Mouse (Mus musculus): ENCODE measurements around the gene Arf3. TPM values are rescaled to one million over a fixed set of nuclear protein-coding genes. Genes with fewer than 3 reads are reported as not detected.

Gene Arf3
- total RNA-seq, 2 experiments from 2014 or later: 8.1 to 9.0 TPM

GRCm38 (mm10) chr15:98791221-98791620, 28.2 kb upstream of the Arf3 start:
- DNase-seq (ENCODE audit: low spot score): no peak

GRCm38 (mm10) chr15:98790761-98791160, 27.7 kb upstream of the Arf3 start:
- DNase-seq (ENCODE audit: low spot score): no peak

- DNase-seq (ENCODE audit: low spot score): no peak
These were observed 26.9 kb upstream of the Arf3 start, which contains the start of gene Wnt1 for GRCm38 (mm10) chr15:98789661-98790535. TSS of gene Wnt1 (plus strand) at chr15:98789857.

DNA sequence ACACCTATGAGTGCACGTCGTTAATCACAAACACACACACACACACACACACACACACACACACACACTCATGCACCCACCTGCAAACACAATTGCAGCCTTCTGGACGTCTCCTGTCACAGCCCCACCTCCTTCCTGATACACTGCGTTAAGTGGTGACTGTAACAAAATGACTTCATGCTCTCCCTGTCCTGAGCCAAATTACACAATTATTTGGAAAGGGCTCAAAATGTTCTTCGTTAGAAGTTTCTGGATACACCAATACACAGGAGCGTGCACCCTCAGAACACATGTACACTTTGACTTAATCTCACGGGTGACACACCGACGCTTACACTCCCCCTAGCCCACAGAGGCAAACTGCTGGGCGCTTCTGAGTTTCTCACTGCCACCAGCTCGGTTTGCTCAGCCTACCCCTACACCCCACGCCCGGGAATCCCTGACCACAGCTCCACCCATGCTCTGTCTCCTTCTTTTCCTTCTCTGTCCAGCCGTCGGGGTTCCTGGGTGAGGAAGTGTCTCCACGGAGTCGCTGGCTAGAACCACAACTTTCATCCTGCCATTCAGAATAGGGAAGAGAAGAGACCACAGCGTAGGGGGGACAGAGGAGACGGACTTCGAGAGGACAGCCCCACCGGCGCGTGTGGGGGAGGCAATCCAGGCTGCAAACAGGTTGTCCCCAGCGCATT, 26.1 kb upstream of the Arf3 start:
- no peak for DNase-seq (ENCODE audit: low spot score)

DNA sequence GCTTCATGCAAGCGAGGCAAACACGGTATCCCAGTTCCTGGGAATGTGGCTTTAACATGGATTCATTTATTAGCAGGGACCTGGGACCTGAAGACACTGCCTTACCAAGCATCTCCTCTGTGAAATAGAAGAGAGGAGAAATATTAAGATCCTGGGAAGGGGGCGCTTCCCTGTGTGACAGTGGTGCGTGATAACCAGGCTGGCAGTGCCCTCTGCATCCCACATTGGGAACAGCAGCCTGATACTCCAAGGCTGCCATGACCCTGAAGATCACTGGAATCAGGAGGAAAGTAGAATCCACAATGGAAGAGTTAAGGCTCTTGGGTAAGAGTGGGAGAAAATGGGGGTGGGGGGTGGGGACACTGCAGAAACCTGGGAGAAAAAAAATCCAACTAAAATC, 24.9 kb upstream of the Arf3 start:
- DNase-seq (ENCODE audit: low spot score): no peak

DNA sequence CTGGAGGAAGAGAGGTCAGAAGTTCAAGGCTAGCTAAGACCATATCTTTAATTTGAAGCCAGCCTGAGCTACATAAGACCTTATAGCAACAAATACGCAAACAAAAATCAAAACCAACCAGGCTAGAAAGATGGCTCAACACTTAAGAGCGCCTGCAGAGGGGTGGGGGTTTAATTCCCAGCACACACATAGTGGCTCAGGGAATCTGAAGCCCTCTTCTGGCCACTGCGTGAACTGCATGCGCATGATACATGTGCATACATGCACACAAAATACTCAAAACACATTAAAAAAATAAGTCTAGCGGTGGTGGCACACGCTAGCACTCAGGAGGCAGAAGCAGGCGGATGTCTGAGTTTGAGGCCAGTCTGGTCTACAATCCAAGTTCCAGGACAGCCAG, 22.7 kb upstream of the Arf3 start:
- DNase-seq (ENCODE audit: low spot score): no peak

- DNase-seq (ENCODE audit: low spot score): no peak
These were observed 18.2 kb upstream of the Arf3 start for GRCm38 (mm10) chr15:98781166-98781565.

- peak; percentile 65 for DNase-seq (ENCODE audit: low spot score)
These were observed 17.6 kb upstream of the Arf3 start for GRCm38 (mm10) chr15:98780573-98780972.

- peak; percentile 55 for DNase-seq (ENCODE audit: low spot score)
These were observed 17.1 kb upstream of the Arf3 start for GRCm38 (mm10) chr15:98780075-98780474.

DNA sequence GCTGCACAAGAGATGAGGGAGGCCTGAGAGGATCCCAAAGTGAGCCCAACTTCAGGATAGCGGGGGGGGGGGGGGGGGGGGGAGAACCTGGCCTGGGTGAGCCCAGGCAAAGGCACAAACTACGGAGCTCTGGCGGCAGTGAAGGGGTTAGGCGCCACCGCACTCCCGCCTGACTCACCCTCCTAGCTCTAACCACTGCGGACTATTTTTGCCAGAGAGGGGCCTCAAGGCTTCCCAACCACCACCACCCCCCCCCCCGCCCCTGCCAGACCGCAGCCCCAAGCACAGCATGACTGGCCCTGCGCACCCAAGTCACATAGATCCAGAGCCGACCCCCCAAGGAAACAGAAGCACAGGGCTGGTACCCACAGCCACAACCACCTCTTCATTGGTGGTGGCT, 15.8 kb upstream of the Arf3 start:
- DNase-seq (ENCODE audit: low spot score): no peak

- no peak for DNase-seq (ENCODE audit: low spot score)
These were observed 15.3 kb upstream of the Arf3 start for GRCm38 (mm10) chr15:98778191-98778770.

DNA sequence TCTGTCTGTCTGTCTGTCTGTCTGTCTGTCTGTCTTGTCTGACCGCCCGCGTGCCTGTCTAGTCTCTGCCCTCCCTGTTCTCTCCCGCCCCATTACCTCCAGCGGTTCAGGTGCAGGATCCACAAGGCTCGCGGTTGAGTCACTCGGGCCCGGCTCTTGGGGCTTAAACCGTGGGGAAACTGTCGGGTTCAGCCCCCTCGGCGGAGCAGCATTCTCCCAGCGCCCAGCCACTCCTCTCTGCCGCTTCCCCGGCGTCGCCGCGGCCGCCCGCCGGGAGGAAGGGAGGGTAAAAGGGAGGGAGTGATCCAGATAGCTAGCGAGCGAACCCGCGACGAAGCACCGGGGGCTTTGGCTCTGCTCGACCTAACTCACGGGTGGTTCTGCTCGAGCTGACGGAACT, 14.7 kb upstream of the Arf3 start, which contains the start of gene Wnt10b:
Gene Wnt10b (minus strand): TSS at position 389 of the 400 bp plus-strand sequence.
- no peak for DNase-seq (ENCODE audit: low spot score)

DNA sequence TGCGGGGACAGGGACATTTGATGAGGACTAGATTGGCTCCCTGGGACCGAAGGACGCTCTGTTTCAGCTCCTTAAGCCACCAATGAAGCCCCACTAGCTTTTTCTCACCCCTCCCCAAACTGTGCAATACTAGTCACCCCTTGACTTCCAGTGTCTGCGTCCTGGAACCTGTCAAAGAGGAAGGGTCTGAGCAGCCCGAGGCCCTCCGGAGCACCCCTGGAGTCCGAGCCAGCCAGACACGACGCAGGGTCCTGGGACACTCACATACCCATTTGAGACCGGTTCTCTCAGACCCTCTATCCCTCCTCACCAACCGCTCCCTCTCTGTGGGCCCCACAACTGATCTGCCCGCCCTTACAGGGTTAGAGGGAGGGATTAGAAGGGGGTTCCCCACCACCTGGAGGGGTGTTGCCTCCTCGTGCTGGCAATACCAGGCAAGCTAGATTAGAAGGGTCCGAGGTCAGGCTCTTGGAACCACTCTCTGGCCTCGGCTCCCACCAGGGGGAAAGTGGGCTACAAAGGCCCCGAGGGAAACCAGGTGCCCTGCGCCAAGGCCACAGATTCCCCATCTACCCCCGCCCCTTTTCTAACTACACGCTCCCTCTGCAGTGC, 14.1 kb upstream of the Arf3 start:
- no peak for DNase-seq (ENCODE audit: low spot score)

DNA sequence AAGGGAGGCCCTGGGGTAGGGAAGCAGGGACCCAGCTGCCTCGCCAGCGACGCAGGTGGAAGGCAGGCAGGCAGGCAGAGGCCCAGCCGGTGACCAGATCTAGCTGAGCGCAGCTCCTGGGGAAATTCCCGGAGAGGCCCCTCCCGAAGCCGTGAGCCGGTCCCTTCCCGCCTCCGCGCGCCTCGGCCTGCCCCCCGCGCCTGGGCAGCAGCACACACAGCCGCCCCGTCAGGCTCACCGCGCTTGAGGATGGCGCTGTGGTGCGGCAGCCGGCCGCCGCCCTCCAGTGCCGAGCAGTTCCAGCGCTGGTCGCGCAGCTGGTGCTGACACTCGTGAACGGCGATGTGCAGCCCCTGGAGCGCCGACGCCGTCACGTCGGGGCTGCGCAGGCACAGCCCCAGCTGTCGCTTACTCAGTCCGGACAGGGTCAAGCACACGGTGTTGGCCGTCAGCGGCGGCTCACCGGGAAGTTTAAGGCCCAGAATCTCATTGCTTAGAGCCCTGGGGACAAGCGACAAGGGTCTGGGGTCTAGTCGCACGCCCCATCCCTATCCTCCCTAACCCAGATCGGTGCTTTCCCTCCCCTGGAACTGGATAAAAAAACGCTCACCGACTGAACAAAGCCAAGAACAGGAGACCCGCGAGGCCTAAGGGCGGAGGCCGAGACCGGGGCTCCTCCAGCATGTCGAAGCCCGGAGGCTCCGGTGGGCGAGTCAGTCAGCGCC, 13.4 kb upstream of the Arf3 start:
- no peak for DNase-seq (ENCODE audit: low spot score)

DNA sequence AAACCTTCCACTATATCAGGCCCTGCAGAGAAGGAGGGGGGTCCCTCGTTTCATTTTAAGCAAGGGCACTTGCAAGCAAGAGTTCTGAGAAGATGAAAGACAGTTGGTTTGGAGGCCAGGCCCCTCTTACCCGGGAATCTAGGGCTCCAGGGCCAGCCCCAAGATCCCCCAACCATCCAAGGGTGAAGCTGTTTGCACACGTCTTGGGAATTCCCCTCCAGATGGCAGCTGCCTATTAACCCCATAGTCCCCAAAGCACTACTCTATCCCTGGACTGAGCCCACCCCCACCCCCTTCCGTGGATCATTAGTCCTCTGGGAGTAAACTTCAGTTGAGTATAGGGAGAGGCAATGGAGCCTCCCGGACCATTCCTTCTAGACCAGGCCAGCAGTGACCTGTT, 12.5 kb upstream of the Arf3 start:
- DNase-seq (ENCODE audit: low spot score): no peak

- DNase-seq (ENCODE audit: low spot score): no peak
These were observed 11.1 kb upstream of the Arf3 start for GRCm38 (mm10) chr15:98774096-98774495.

DNA sequence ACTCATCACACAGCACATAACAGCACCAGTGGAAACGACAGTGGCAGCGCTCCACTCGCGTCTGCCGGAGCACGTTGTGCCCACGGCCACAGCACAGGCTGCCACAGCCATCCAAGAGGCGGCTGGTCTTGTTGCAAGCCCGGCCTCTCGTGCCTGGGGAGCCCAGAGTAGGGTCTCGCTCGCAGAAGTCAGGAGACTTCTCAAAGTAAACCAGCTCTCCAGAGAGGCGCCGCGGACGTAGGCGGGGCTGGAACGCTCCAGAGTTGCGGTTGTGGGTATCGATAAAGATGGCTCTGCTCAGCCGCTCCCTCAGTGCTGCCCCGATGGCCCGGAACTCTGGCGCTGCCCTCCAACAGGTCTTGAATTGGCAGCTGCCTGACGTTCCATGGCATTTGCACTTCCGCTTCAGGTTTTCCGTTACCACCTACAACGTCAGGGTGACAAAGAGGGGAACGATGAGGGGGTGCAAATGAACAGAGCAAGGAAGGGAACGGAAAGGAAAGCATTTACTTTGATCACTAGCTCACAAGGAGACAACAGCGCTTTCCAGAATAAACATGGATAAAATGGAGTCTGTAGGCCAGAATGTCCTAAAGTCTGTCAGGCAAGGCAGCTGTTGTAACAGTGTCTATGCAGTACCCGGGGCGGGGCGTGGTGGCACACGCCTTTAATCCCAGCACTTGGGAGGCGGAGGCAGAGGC, 9.6 kb upstream of the Arf3 start:
- DNase-seq (ENCODE audit: low spot score): no peak

DNA sequence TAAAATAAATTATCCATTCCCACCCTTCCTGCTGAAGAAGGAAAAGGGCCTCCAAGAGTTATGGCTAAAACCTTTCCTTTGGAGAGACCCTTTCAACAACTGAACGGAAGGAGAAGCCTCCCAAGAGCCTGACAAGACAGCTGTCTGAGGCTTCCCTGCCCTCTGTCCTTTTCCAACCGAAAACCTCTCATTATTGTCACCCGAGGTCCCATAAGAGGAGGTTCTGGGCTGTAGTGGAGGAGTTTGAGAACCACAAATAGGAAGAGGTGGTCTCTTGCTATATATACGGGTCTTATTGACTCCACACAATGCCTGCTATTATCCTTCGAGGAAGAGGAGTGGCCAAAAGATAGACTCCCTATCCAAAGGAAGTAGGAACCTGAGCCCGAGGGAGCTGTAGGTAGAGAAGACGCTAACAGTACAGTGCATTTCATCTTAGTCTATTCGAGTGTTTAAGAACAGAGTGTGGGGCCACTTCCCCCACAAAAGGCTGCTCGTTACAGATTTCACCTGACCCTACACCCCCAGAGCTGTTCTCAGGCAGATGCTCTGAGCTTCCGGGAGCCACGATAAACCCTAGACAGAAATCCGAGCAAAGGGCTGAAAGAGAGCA, 8.9 kb upstream of the Arf3 start:
- no peak for DNase-seq (ENCODE audit: low spot score)

- DNase-seq (ENCODE audit: low spot score): no peak
These were observed 5.2 kb upstream of the Arf3 start for GRCm38 (mm10) chr15:98768259-98768658.

GRCm38 (mm10) chr15:98765929-98766328, 2.9 kb upstream of the Arf3 start:
- no peak for DNase-seq (ENCODE audit: low spot score)

All from gastrocnemius, adult 18-20 months (tissue).